Mouse (Mus musculus) hindbrain, embryonic 16.5 days (tissue): ENCODE data around the gene Rpl11. TPM values are rescaled to one million over a fixed set of nuclear protein-coding genes. Genes with fewer than 3 reads are reported as not detected.
"Not testable (repeated sequence)": the region's sequence is repeated elsewhere in the genome, so short reads cannot be mapped to it uniquely, and the experiment has no call there.

Source experiments
- ATAC-seq: fragments of 200-750 bp; cut with Nextera tagmentation; 2 replicates; pipeline ENCODE4 v1.8.0; 2017; ENCODE audit warnings: moderate TSS enrichment, moderate library complexity
- H3K27ac ChIP-seq: fragments of 300-500 bp; sonication (generic); 2 replicates; pipeline ENCODE4 v1.5.1; 2014; ENCODE audit warnings: low read depth, mild to moderate bottlenecking, control low read depth, low read length, moderate library complexity
- H3K27me3 ChIP-seq: fragments of 300-500 bp; sonication (generic); replicated peaks from 2 replicates; pipeline ENCODE4 v1.6.1; 2014; ENCODE audit warnings: low read length; ENCODE audit not compliant: control insufficient read depth, insufficient read depth
- H3K36me3 ChIP-seq: fragments of 300-500 bp; sonication (generic); 2 replicates; pipeline ENCODE4 v1.6.1; 2014; ENCODE audit warnings: mild to moderate bottlenecking, low read length, moderate library complexity, mixed read lengths; ENCODE audit not compliant: control insufficient read depth, insufficient read depth
- H3K4me1 ChIP-seq: fragments of 300-500 bp; sonication (generic); 2 replicates; pipeline ENCODE4 v1.6.1; 2014; ENCODE audit warnings: low read depth, low read length; ENCODE audit not compliant: control insufficient read depth, insufficient read depth
- H3K4me2 ChIP-seq: fragments of 300-500 bp; sonication (generic); 2 replicates; pipeline ENCODE4 v1.6.1; 2014; ENCODE audit warnings: mild to moderate bottlenecking, low read length, control low read depth, moderate library complexity
- H3K4me3 ChIP-seq: fragments of 300-500 bp; sonication (generic); 2 replicates; pipeline ENCODE4 v1.5.1; 2014; ENCODE audit warnings: mild to moderate bottlenecking, low read length, control low read depth, moderate library complexity
- H3K9ac ChIP-seq: fragments of 300-500 bp; sonication (generic); 2 replicates; pipeline ENCODE4 v1.6.1; 2014; ENCODE audit warnings: low read depth, mild to moderate bottlenecking, control low read depth, low read length, moderate library complexity
- H3K9me3 ChIP-seq: fragments of 300-500 bp; sonication (generic); 2 replicates; pipeline ENCODE4 v1.6.1; 2014; ENCODE audit warnings: mild to moderate bottlenecking, low read length, moderate library complexity; ENCODE audit not compliant: control insufficient read depth
- WGBS: fragments of 180-500 bp; shearing (Covaris S2); extraction: QIAGEN DNeasy Blood & Tissue Kit; methylation state at CpG from one replicate; pipeline ENCODE4 v1.1.7; 2014; 5-methylcytosine and 5-hydroxymethylcytosine counted together
- polyA plus RNA-seq: library from polyadenylated mRNA; unstranded; fragments of >200 nt; fragmentation: Nextera tagmentation; extraction: Ambion mirVana; gene quantifications from 2 replicates; pipeline ENCODE4 v1.2.1, GENCODE M21; 2015

The Rpl11 gene
- polyA plus RNA-seq: 233 and 244 TPM in 2 replicates

GRCm38 (mm10) chr4:136053247-136053596 lies at the start of gene Rpl11:
TSS of gene Rpl11 (minus strand) at chr4:136053428.
- Histone ChIP-seq H3K27me3 (no peaks in the 10 kb centered on the region), H3K9ac (peak within 1 kb of the TSS; percentile 79), H3K27ac (peak within 1 kb of the TSS; percentile 74), H3K4me3 (peak within 1 kb of the TSS; percentile 58), H3K4me2 (peak within 1 kb of the TSS; percentile 93), H3K36me3 (peaks cover 30% of the 10 kb centered on the region), H3K4me1 (peaks cover 14% of the 10 kb centered on the region), H3K9me3 (no peaks in the 10 kb centered on the region)
- peak; percentile 98 for ATAC-seq
- WGBS: under 1% methylated on average over 18 of the region's 21 CpGs

GRCm38 (mm10) chr4:136101753-136102152 lies 48.5 kb upstream of the Rpl11 start:
- not testable (repeated sequence) for H3K27ac ChIP-seq, H3K4me3 ChIP-seq, H3K27me3 ChIP-seq, H3K4me1 ChIP-seq, H3K36me3 ChIP-seq, H3K9me3 ChIP-seq, H3K4me2 ChIP-seq, H3K9ac ChIP-seq, ATAC-seq
- WGBS: 90% methylated on average over 4 of the region's 4 CpGs

GRCm38 (mm10) chr4:136100396-136101070 lies 47.3 kb upstream of the Rpl11 start:
- ATAC-seq: no peak
- Histone ChIP-seq H3K4me3 (no peak overlapping the region), H3K9ac (no peak overlapping the region), H3K36me3 (no peaks in the 10 kb centered on the region), H3K9me3 (no peaks in the 10 kb centered on the region), H3K4me2 (no peak overlapping the region), H3K27me3 (no peaks in the 10 kb centered on the region), H3K4me1 (peaks cover 4% of the 10 kb centered on the region), H3K27ac (no peak overlapping the region)
- 75% methylated on average over 12 of the region's 12 CpGs for WGBS

GRCm38 (mm10) chr4:136098446-136098845 lies 45.2 kb upstream of the Rpl11 start:
- H3K9me3 ChIP-seq: no peaks in the 10 kb centered on the region
- no peak overlapping the region for H3K27ac ChIP-seq
- no peaks in the 10 kb centered on the region for H3K27me3 ChIP-seq
- ATAC-seq: no peak
- WGBS: 97% methylated on average over 3 of the region's 3 CpGs
- no peak overlapping the region for H3K4me3 ChIP-seq
- no peak overlapping the region for H3K9ac ChIP-seq
- no peak overlapping the region for H3K4me2 ChIP-seq
- H3K4me1 ChIP-seq: no peaks in the 10 kb centered on the region; the same call in 1 of the 2 replicates
- no peaks in the 10 kb centered on the region for H3K36me3 ChIP-seq

- no peaks in the 10 kb centered on the region for H3K36me3 ChIP-seq
- 74% methylated on average over 11 of the region's 11 CpGs for WGBS
- no peak for ATAC-seq
Observed at GRCm38 (mm10) chr4:136096446-136097113, 43.4 kb upstream of the Rpl11 start.

GRCm38 (mm10) chr4:136095490-136096105 lies 42.4 kb upstream of the Rpl11 start:
- Histone ChIP-seq H3K27ac (peak overlapping the region; percentile 54; the same call in 1 of the 2 replicates), H3K4me3 (no peak overlapping the region), H3K9ac (no peak overlapping the region), H3K27me3 (no peaks in the 10 kb centered on the region), H3K9me3 (0 out of 2 replicates have a peak, but pooled peaks cover 2% of the 10 kb centered on the region), H3K4me1 (no peaks in the 10 kb centered on the region; the same call in 1 of the 2 replicates), H3K36me3 (no peaks in the 10 kb centered on the region), H3K4me2 (no peak overlapping the region)
- no peak for ATAC-seq
- 81% methylated on average over 9 of the region's 9 CpGs for WGBS

More at GRCm38 (mm10) chr4:136096446-136097113, 43.4 kb upstream of the Rpl11 start:
- H3K4me1 ChIP-seq: no peaks in the 10 kb centered on the region; the same call in 1 of the 2 replicates
- no peaks in the 10 kb centered on the region for H3K27me3 ChIP-seq
- no peak overlapping the region for H3K9ac ChIP-seq
- 0 out of 2 replicates have a peak, but pooled peaks cover 2% of the 10 kb centered on the region for H3K9me3 ChIP-seq
- no peak overlapping the region for H3K27ac ChIP-seq
- H3K4me2 ChIP-seq: no peak overlapping the region
- no peak overlapping the region for H3K4me3 ChIP-seq

GRCm38 (mm10) chr4:136094519-136095219 lies 41.4 kb upstream of the Rpl11 start:
- H3K9me3 ChIP-seq: 0 out of 2 replicates have a peak, but pooled peaks cover 2% of the 10 kb centered on the region
- no peaks in the 10 kb centered on the region; the same call in 1 of the 2 replicates for H3K4me1 ChIP-seq
- no peak overlapping the region for H3K4me3 ChIP-seq
- no peak overlapping the region for H3K9ac ChIP-seq
- H3K27ac ChIP-seq: peak overlapping the region; percentile 60; the same call in 1 of the 2 replicates
- H3K36me3 ChIP-seq: no peaks in the 10 kb centered on the region
- H3K4me2 ChIP-seq: no peak overlapping the region; the same call in 1 of the 2 replicates
- H3K27me3 ChIP-seq: no peaks in the 10 kb centered on the region
- peak; percentile 95 for ATAC-seq
- 51% methylated on average over 18 of the region's 18 CpGs for WGBS

GRCm38 (mm10) chr4:136092498-136092897 lies 39.3 kb upstream of the Rpl11 start:
- WGBS: 93% methylated on average over 7 of the region's 7 CpGs
- Histone ChIP-seq H3K27ac (no peak overlapping the region), H3K4me3 (no peak overlapping the region), H3K4me2 (no peak overlapping the region), H3K4me1 (no peaks in the 10 kb centered on the region; the same call in 1 of the 2 replicates), H3K9ac (no peak overlapping the region), H3K27me3 (no peaks in the 10 kb centered on the region), H3K36me3 (no peaks in the 10 kb centered on the region), H3K9me3 (0 out of 2 replicates have a peak, but pooled peaks cover 2% of the 10 kb centered on the region)
- ATAC-seq: no peak
